Mouse (Mus musculus) testis, adult 2 months (tissue): ENCODE results near the gene Ccl3.

Source experiments
- CTCF ChIP-seq: fragments of 200-500 bp; IDR thresholded peaks from 2 replicates; pipeline ENCODE4 v1.5.1; 2012; ENCODE audit warnings: low read depth, mild to moderate bottlenecking, inconsistent platforms, low read length, moderate library complexity; ENCODE audit not compliant: control insufficient read depth, insufficient read depth, insufficient replicate concordance
- POLR2A ChIP-seq: fragments of 200-500 bp; IDR thresholded peaks from 2 replicates; pipeline ENCODE4 v1.6.1; 2012; ENCODE audit warnings: low read depth, mild to moderate bottlenecking, inconsistent platforms, low read length, moderate library complexity; ENCODE audit not compliant: control insufficient read depth

- TF ChIP-seq CTCF (no peak), POLR2A (no peak)
These were observed 44.5 kb downstream of the Ccl3 start for GRCm38 (mm10) chr11:83604698-83605097.
